Mouse (Mus musculus) CH12.LX (cell line): ENCODE results near the gene Guca1b. TPM values are rescaled to one million over a fixed set of nuclear protein-coding genes. Genes with fewer than 3 reads are reported as not detected.

Experiments
- DNase-seq: peaks from one replicate; pipeline ENCODE4 v3.0.0-alpha.2; 2013; ENCODE audit errors: extremely low read depth
- H3K27ac ChIP-seq: 2 replicates; pipeline ENCODE4 v1.5.1; 2012; ENCODE audit warnings: low read depth, mild to moderate bottlenecking, control low read depth, moderate library complexity; ENCODE audit not compliant: insufficient read depth
- H3K27me3 ChIP-seq: replicated peaks from 2 replicates; pipeline ENCODE3; 2012; ENCODE audit warnings: inconsistent platforms
- H3K36me3 ChIP-seq, 2 experiments: replicated peaks in 1 of 2; 2 replicates each; pipeline versions ENCODE3 to v1.6.1; 2012; ENCODE audit warnings: inconsistent platforms in 1 of 2, low read length in 1 of 2, mild to moderate bottlenecking in 1 of 2, mixed read lengths in 1 of 2, moderate library complexity in 1 of 2; ENCODE audit not compliant: control insufficient read depth in 1 of 2, insufficient read depth in 1 of 2
- H3K4me1 ChIP-seq, 2 experiments: 2 replicates each; pipeline ENCODE4 v1.6.1; 2012; ENCODE audit warnings: inconsistent platforms in 1 of 2, moderate library complexity in 1 of 2; ENCODE audit not compliant: insufficient read depth in 2 of 2, control insufficient read depth in 1 of 2
- H3K4me2 ChIP-seq: 2 replicates; pipeline ENCODE4 v1.6.1; 2012; ENCODE audit warnings: low read depth, mild to moderate bottlenecking, control low read depth; ENCODE audit not compliant: poor library complexity, insufficient read depth, severe bottlenecking
- H3K4me3 ChIP-seq, 3 experiments: fragments of 150-350 bp in 1 of 3; sonication (generic) in 1 of 3; replicated peaks in 1 of 3; 2 replicates each; pipeline versions ENCODE3 to v1.5.1; 2011 to 2012; ENCODE audit warnings: low read depth in 2 of 3, low read length in 2 of 3, mild to moderate bottlenecking in 2 of 3, moderate library complexity in 2 of 3, control low read depth in 1 of 3, improper control_type of control experiment in 1 of 3, inconsistent platforms in 1 of 3, mixed read lengths in 1 of 3; ENCODE audit not compliant: poor library complexity in 1 of 3
- H3K79me2 ChIP-seq: replicated peaks from 2 replicates; pipeline ENCODE4 v1.6.1; 2012; ENCODE audit warnings: mild to moderate bottlenecking, moderate library complexity; ENCODE audit not compliant: control insufficient read depth, poor library complexity, insufficient read depth, severe bottlenecking; ENCODE audit errors: extremely low read depth
- H3K9ac ChIP-seq: 2 replicates; pipeline ENCODE4 v1.6.1; 2012; ENCODE audit warnings: low read depth, mild to moderate bottlenecking, control low read depth, moderate library complexity; ENCODE audit not compliant: insufficient read depth
- H3K9me3 ChIP-seq: replicated peaks from 2 replicates; pipeline ENCODE3; 2012; ENCODE audit warnings: low read length, inconsistent platforms, mixed read lengths
- CHD1 ChIP-seq: IDR thresholded peaks from 2 replicates; pipeline ENCODE4 v1.6.1; 2012; ENCODE audit warnings: low read depth, low read length, improper control_type of control experiment, inconsistent platforms
- CTCF ChIP-seq, 2 experiments: IDR thresholded peaks in 1 of 2; conservative IDR thresholded peaks in 1 of 2; 2 replicates each; pipeline ENCODE4 v1.5.1; 2011 to 2012; ENCODE audit warnings: low read depth in 2 of 2, low read length in 2 of 2, improper control_type of control experiment in 1 of 2, inconsistent platforms in 1 of 2, mild to moderate bottlenecking in 1 of 2, moderate library complexity in 1 of 2
- ELF1 ChIP-seq: IDR thresholded peaks from 2 replicates; pipeline ENCODE4 v1.6.1; 2014; ENCODE audit warnings: low read depth, mild to moderate bottlenecking, inconsistent platforms, low read length, improper control_type of control experiment
- GABPA ChIP-seq: IDR thresholded peaks from 2 replicates; pipeline ENCODE4 v1.6.1; 2012; ENCODE audit warnings: low read depth, low read length, improper control_type of control experiment, inconsistent platforms; ENCODE audit not compliant: insufficient replicate concordance
- JUN ChIP-seq: IDR thresholded peaks from 2 replicates; pipeline ENCODE4 v1.6.1; 2011; ENCODE audit warnings: low read depth, mild to moderate bottlenecking, low read length, improper control_type of control experiment, moderate library complexity; ENCODE audit not compliant: insufficient read depth
- JUND ChIP-seq: conservative IDR thresholded peaks from 2 replicates; pipeline ENCODE4 v1.6.1; 2011; ENCODE audit warnings: low read depth, low read length, improper control_type of control experiment
- KAT2A ChIP-seq: IDR thresholded peaks from 2 replicates; pipeline ENCODE4 v1.6.1; 2012; ENCODE audit warnings: low read length, improper control_type of control experiment, inconsistent platforms; ENCODE audit not compliant: insufficient replicate concordance
- NRF1 ChIP-seq: IDR thresholded peaks from 2 replicates; pipeline ENCODE4 v1.6.1; 2014; ENCODE audit warnings: low read depth, mild to moderate bottlenecking, inconsistent platforms, low read length, improper control_type of control experiment, moderate library complexity
- PAX5 ChIP-seq: IDR thresholded peaks from 2 replicates; pipeline ENCODE4 v1.6.1; 2012; ENCODE audit warnings: low read length, inconsistent platforms, mixed read lengths
- RAD21 ChIP-seq: IDR thresholded peaks from 2 replicates; pipeline ENCODE4 v1.6.1; 2011; ENCODE audit warnings: low read depth, mild to moderate bottlenecking, low read length, improper control_type of control experiment, moderate library complexity
- SIN3A ChIP-seq: IDR thresholded peaks from 2 replicates; pipeline ENCODE4 v1.6.1; 2012; ENCODE audit warnings: low read length, improper control_type of control experiment, inconsistent platforms
- SMC3 ChIP-seq: IDR thresholded peaks from 2 replicates; pipeline ENCODE4 v1.6.1; 2011; ENCODE audit warnings: low read depth, low read length, improper control_type of control experiment
- TCF12 ChIP-seq: IDR thresholded peaks from 2 replicates; pipeline ENCODE4 v1.6.1; 2014; ENCODE audit warnings: low read depth, mild to moderate bottlenecking, inconsistent platforms, low read length, improper control_type of control experiment
- USF1 ChIP-seq: IDR thresholded peaks from 2 replicates; pipeline ENCODE4 v1.6.1; 2014; ENCODE audit warnings: low read depth, mild to moderate bottlenecking, inconsistent platforms, low read length, improper control_type of control experiment
- USF2 ChIP-seq: conservative IDR thresholded peaks from 2 replicates; pipeline ENCODE4 v1.6.1; 2011; ENCODE audit warnings: low read depth, low read length, improper control_type of control experiment
- ZC3H11A ChIP-seq: IDR thresholded peaks from 2 replicates; pipeline ENCODE4 v1.6.1; 2012; ENCODE audit warnings: low read depth, mild to moderate bottlenecking, inconsistent platforms, low read length, improper control_type of control experiment
- ZKSCAN1 ChIP-seq: IDR thresholded peaks from 2 replicates; pipeline ENCODE4 v1.6.1; 2012; ENCODE audit warnings: low read depth, inconsistent platforms, low read length, improper control_type of control experiment, borderline replicate concordance
- dilution Hi-C: fragments of 300-500 bp; cut with MboI; formaldehyde crosslinking; loops from 2 replicates; pipeline ENCODE4 v1.14.3; 2020; ENCODE audit warnings: low sequenced_read_pairs; ENCODE audit not compliant: extremely low pct_unique_long_range_greater_than_20kb, extremely low pct_ligation_motif_present
- in situ Hi-C: fragments of 300-500 bp; cut with MboI; formaldehyde crosslinking; loops from 3 replicates; pipeline ENCODE4 v1.14.3; 2019; ENCODE audit warnings: low sequenced_read_pairs, low pct_ligation_motif_present, low pct_unique_long_range_greater_than_20kb, mixed read lengths
- polyA plus RNA-seq: library from polyadenylated mRNA; unstranded; fragments of >175 nt; gene quantifications from 2 replicates; pipeline ENCODE4 v1.2.1, GENCODE M21; 2012; ENCODE audit warnings: low read depth; ENCODE audit not compliant: insufficient read length
- total RNA-seq, 2 experiments: library from RNA; depleted of rRNA; stranded (reverse); fragments of 300-350 nt in 1 of 2; fragments of >200 nt in 1 of 2; gene quantifications; 2 replicates each; pipeline ENCODE4 v1.2.3; 2012 to 2014

Guca1b gene
- total and polyA plus RNA-seq, 3 experiments: 0.59 to 1.6 (median 0.62) TPM

DNA sequence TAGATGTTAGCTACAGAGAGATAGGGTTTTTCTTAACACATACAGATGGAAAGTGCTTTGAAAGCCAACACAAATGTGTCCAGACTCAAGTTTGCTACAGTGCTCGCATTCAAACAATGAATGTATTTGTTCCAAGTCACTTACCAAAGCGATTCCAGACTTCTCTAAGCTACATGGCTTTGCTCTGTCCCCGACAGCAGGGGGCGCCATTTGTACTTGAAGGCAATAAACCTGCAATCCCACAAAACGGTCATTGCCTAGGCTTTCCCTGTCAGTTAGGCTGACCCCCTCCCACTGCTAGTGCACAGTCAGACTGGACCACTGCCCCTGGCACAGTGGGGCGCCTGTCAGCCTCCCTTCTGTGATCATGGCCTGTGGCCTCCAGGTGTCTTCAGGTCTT, 25.2 kb upstream of the Guca1b start:
- H3K4me2 ChIP-seq: no peak overlapping the region
- no peaks in the 10 kb centered on the region for H3K9me3 ChIP-seq
- H3K9ac ChIP-seq: no peak overlapping the region
- peak; percentile 45 for DNase-seq
- no peak overlapping the region for H3K4me3 ChIP-seq
- no peaks in the 10 kb centered on the region for H3K27me3 ChIP-seq
- peaks cover 0 to 16% of the 10 kb centered on the region in 2 experiments for H3K36me3 ChIP-seq
- H3K4me1 ChIP-seq: no peaks in the 10 kb centered on the region
- in situ Hi-C loops (no loop called here), dilution Hi-C loops (no loop called here)
- H3K27ac ChIP-seq: no peak overlapping the region
- TF ChIP-seq KAT2A: no peak
- 0 out of 2 replicates have a peak, but pooled peaks have one; percentile 4 for TF ChIP-seq SMC3
- TF ChIP-seq TCF12: no peak
- no peak for TF ChIP-seq NRF1
- no peak for TF ChIP-seq ZKSCAN1
- no peak for TF ChIP-seq GABPA
- TF ChIP-seq CTCF (conservative IDR thresholded peaks at IDR 0.05 in 1 of 2, IDR thresholded peaks at IDR 0.05 in 1 of 2; ENCODE audit: low read depth in 2 of 2, low read length in 2 of 2): peak; percentile 64 to 75
- no peaks in the 10 kb centered on the region for H3K79me2 ChIP-seq

- no peaks in the 10 kb centered on the region for H3K27me3 ChIP-seq
- no peak overlapping the region for H3K4me2 ChIP-seq
- no peak overlapping the region for H3K27ac ChIP-seq
- no peaks in the 10 kb centered on the region for H3K4me1 ChIP-seq
- DNase-seq: no peak
- in situ Hi-C loops (no loop called here), dilution Hi-C loops (no loop called here)
- no peaks in the 10 kb centered on the region for H3K9me3 ChIP-seq
- no peak overlapping the region for H3K9ac ChIP-seq
- TF ChIP-seq JUND (no peak), ZC3H11A (no peak), PAX5 (no peak), USF1 (no peak), RAD21 (no peak), SIN3A (no peak), CTCF (conservative IDR thresholded peaks at IDR 0.05 in 1 of 2, IDR thresholded peaks at IDR 0.05 in 1 of 2; ENCODE audit: low read depth in 2 of 2, low read length in 2 of 2) (no peak), JUN (no peak), CHD1 (no peak), USF2 (no peak), ELF1 (no peak)
- no peaks in the 10 kb centered on the region for H3K79me2 ChIP-seq
- H3K36me3 ChIP-seq: peaks cover 0 to 15% of the 10 kb centered on the region in 2 experiments
- H3K4me3 ChIP-seq: no peak overlapping the region
Observed at GRCm38 (mm10) chr17:47361343-47361742, 23.9 kb upstream of the Guca1b start.
